Mouse (Mus musculus) stomach, postnatal 0 days (tissue): Measurements from ENCODE around the gene Tex14. TPM values are rescaled to one million over a fixed set of nuclear protein-coding genes. Genes with fewer than 3 reads are reported as not detected.
A peak's percentile ranks its signal among the peaks of the same experiment; 100 is the strongest.
"Not testable (repeated sequence)": the region's sequence is repeated elsewhere in the genome, so short reads cannot be mapped to it uniquely, and the experiment has no call there.

ENCODE experiments used
- ATAC-seq: fragments of 200-750 bp; cut with Nextera tagmentation; 2 replicates; pipeline ENCODE4 v1.8.0; 2017; ENCODE audit not compliant: low FRiP score, low TSS enrichment
- DNase-seq: peaks from one replicate; pipeline ENCODE4 v3.0.0-alpha.2; 2016; ENCODE audit warnings: low spot score
- H3K27ac ChIP-seq: fragments of 300-500 bp; sonication (generic); replicated peaks from 2 replicates; pipeline ENCODE4 v1.5.1; 2014; ENCODE audit warnings: mild to moderate bottlenecking, control low read depth
- H3K27me3 ChIP-seq: fragments of 300-500 bp; sonication (generic); 2 replicates; pipeline ENCODE4 v1.6.1; 2014; ENCODE audit warnings: low read length; ENCODE audit not compliant: control insufficient read depth, insufficient read depth
- H3K36me3 ChIP-seq: fragments of 300-500 bp; sonication (generic); 2 replicates; pipeline ENCODE4 v1.6.1; 2014; ENCODE audit warnings: low read length, mixed read lengths; ENCODE audit not compliant: control insufficient read depth, insufficient read depth
- H3K4me1 ChIP-seq: fragments of 300-500 bp; sonication (generic); replicated peaks from 2 replicates; pipeline ENCODE4 v1.6.1; 2014; ENCODE audit warnings: antibody characterized with exemption; ENCODE audit not compliant: control insufficient read depth, insufficient read depth
- H3K4me2 ChIP-seq: fragments of 300-500 bp; sonication (generic); replicated peaks from 2 replicates; pipeline ENCODE4 v1.6.1; 2014; ENCODE audit warnings: low read depth, mild to moderate bottlenecking, control low read depth, moderate library complexity
- H3K4me3 ChIP-seq: fragments of 300-500 bp; sonication (generic); 2 replicates; pipeline ENCODE4 v1.5.1; 2014; ENCODE audit warnings: low read depth, low read length, control low read depth
- H3K9ac ChIP-seq: fragments of 300-500 bp; sonication (generic); 2 replicates; pipeline ENCODE4 v1.6.1; 2014; ENCODE audit warnings: mild to moderate bottlenecking, low read length, control low read depth, mixed read lengths
- H3K9me3 ChIP-seq: fragments of 300-500 bp; sonication (generic); 2 replicates; pipeline ENCODE4 v1.6.1; 2016; ENCODE audit warnings: low read length; ENCODE audit not compliant: control insufficient read depth
- CTCF ChIP-seq: IDR thresholded peaks from 2 replicates; pipeline ENCODE4 v1.5.1; 2016; ENCODE audit warnings: antibody characterized with exemption, low read depth, mild to moderate bottlenecking, moderate library complexity
- EP300 ChIP-seq: optimal IDR thresholded peaks from 2 replicates; pipeline ENCODE3; 2016; ENCODE audit warnings: antibody characterized with exemption
- WGBS: fragments of 180-500 bp; shearing (Covaris S2); extraction: QIAGEN DNeasy Blood & Tissue Kit; methylation state at CpG from one replicate; pipeline ENCODE4 v1.1.7; 2014; 5-methylcytosine and 5-hydroxymethylcytosine counted together
- polyA plus RNA-seq: library from polyadenylated mRNA; unstranded; fragments of >200 nt; fragmentation: Nextera tagmentation; extraction: Ambion mirVana; gene quantifications from 2 replicates; pipeline ENCODE4 v1.2.1, GENCODE M21; 2015

The Tex14 gene
- polyA plus RNA-seq, 1 experiment from 2014 or later, result 0.98 TPM

DNA sequence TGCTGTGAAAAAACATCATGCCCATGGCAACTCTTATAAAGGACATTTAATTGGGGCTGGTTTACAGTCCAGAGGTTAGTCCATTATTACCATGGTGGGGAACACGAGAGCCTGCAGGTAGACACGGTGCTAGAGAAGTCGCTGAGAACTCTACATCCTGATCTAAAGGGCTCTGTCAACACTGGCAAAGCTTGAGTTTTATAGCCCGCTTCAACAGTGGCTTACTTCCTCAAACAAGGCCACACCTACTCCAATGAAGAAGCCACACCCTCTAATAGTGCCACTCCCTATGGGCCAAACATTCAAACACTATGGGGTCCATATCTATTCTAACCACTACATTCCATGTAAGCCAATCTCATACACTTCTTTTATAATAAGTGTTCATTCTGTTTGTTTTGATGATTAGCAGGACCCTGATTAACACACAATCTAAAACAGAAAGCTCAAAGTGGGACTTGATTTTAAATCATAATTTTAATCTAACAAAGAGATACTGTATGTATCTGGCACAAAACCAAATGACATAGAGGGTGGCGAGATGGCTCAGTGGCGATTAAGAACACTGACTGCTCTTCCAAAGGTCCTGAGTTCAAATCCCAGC is 61.2 kb downstream of the Tex14 start:
- Histone ChIP-seq H3K4me1 (peaks cover 4% of the 10 kb centered on the region), H3K9ac (no peak overlapping the region), H3K27me3 (no peaks in the 10 kb centered on the region), H3K36me3 (no peaks in the 10 kb centered on the region), H3K27ac (no peak overlapping the region), H3K9me3 (no peaks in the 10 kb centered on the region), H3K4me3 (no peak overlapping the region), H3K4me2 (no peak overlapping the region)
- DNase-seq (peak; percentile 35), ATAC-seq (no peak)
- 61% methylated on average over 6 of the region's 6 CpGs for WGBS
- no peak for TF ChIP-seq CTCF
- no peak for TF ChIP-seq EP300

DNA sequence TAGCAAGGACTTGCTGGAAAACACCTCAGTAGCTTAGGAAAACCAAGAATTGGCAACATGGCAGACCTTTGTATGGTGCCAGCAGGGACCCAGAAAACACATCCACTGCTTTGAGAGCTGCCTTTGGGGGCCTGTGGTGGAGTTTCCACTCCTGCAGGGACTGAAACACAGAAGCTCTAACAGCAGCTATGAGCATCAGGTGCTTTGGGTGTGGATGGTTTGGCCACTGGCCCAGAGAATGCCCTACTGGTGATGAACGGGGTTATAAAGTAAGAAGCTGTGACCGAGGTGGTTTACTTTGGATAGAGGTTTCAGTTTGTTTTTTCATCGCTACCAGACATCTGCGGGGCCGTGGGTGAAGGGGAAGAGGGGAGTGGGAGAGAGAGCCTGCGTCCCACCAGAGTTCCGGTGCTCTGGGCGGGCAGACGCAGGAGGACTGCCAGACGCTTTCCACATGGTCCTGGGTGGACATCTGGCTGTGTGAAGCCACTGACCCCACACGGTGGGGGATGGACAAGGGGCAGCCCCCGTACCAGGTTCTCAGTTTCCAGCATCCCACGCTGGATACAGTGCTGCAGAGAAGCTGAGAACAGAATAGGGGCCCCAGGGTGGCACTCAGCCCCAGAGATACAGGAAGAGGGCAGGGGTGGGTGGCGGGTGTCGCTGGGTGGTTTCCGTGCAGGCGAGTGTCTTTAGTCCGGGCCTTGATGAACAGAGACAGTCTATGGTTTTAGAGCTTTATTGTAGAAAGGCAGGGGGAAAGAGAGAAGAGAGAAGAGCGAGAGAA is 62.8 kb downstream of the Tex14 start:
- 31% methylated on average over 19 of the region's 19 CpGs for WGBS
- no peak overlapping the region for H3K9ac ChIP-seq

GRCm38 (mm10) chr11:87468278-87468655 is 63.4 kb downstream of the Tex14 start:
- ATAC-seq, result no peak
- TF ChIP-seq EP300 (no peak), CTCF (no peak)

More for the DNA sequence above, 62.8 kb downstream of the Tex14 start:
- Histone ChIP-seq H3K9me3 (no peaks in the 10 kb centered on the region), H3K4me1 (peaks cover 4% of the 10 kb centered on the region), H3K27ac (no peak overlapping the region), H3K36me3 (no peaks in the 10 kb centered on the region), H3K4me3 (no peak overlapping the region), H3K27me3 (no peaks in the 10 kb centered on the region), H3K4me2 (peak overlapping the region; percentile 31)
- DNase-seq (peak; percentile 45), ATAC-seq (no peak)
- TF ChIP-seq CTCF (no peak), EP300 (no peak)

DNA sequence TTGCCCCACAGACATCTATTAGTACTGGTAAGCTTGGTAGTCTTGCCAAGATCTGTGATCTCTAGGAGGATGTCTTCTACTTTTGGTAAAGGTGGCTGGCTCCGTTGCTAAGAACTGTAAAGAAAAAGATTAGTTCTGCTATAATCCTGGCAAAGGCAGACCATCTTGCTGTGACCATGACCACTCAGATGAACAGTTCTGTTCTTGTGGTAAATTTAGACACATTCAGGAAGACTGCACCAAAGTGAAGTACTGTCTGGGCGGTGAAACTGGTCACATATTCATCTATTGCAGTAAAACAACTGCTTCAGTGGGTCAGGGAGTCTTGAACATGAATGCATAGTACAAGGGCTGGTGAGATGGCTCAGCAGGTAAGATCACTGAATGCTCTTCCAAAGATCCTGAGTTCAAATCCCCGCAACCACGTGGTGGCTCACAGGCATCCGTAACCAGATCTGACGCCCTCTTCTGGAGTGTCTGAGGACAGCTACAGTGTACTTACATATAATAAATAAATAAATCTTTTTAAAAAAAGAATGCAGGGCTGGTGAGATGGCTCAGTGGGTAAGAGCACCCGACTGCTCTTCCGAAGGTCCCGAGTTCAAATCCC is 63.9 kb downstream of the Tex14 start:
- Histone ChIP-seq H3K36me3 (no peaks in the 10 kb centered on the region), H3K4me1 (peaks cover 4% of the 10 kb centered on the region), H3K4me3 (no peak overlapping the region), H3K9me3 (no peaks in the 10 kb centered on the region), H3K4me2 (no peak overlapping the region), H3K9ac (no peak overlapping the region), H3K27me3 (no peaks in the 10 kb centered on the region), H3K27ac (no peak overlapping the region)
- TF ChIP-seq CTCF (0 out of 2 replicates have a peak, but pooled peaks have one; percentile 6), EP300 (no peak)
- DNase-seq, result no peak
- no peak for ATAC-seq
- 72% methylated on average over 9 of the region's 9 CpGs for WGBS

More at GRCm38 (mm10) chr11:87468278-87468655, 63.4 kb downstream of the Tex14 start:
- Histone ChIP-seq H3K36me3 (no peaks in the 10 kb centered on the region), H3K4me2 (no peak overlapping the region), H3K9ac (no peak overlapping the region), H3K27me3 (no peaks in the 10 kb centered on the region), H3K27ac (no peak overlapping the region), H3K4me3 (no peak overlapping the region), H3K4me1 (peaks cover 4% of the 10 kb centered on the region), H3K9me3 (no peaks in the 10 kb centered on the region)
- DNase-seq, result no peak
- WGBS, result 23% methylated on average over 7 of the region's 7 CpGs

- H3K4me2 ChIP-seq, result peak overlapping the region; percentile 52
- H3K27me3 ChIP-seq, H3K9me3 ChIP-seq, H3K36me3 ChIP-seq, H3K4me1 ChIP-seq: not testable (repeated sequence)
- peak overlapping the region; percentile 32 for H3K4me3 ChIP-seq
- ATAC-seq, result peak; percentile 99
- peak overlapping the region; percentile 55 for H3K9ac ChIP-seq
- WGBS, result 1% methylated on average over 25 of the region's 63 CpGs
- H3K27ac ChIP-seq, result peak overlapping the region; percentile 58
- DNase-seq, result peak; percentile 78
Observed at GRCm38 (mm10) chr11:87470807-87471698, 66.2 kb downstream of the Tex14 start.

GRCm38 (mm10) chr11:87471699-87471997 is 66.8 kb downstream of the Tex14 start:
- not testable (repeated sequence) for H3K9me3 ChIP-seq, H3K4me3 ChIP-seq, H3K27ac ChIP-seq, H3K4me1 ChIP-seq, H3K9ac ChIP-seq, H3K27me3 ChIP-seq, H3K4me2 ChIP-seq, H3K36me3 ChIP-seq, DNase-seq
- ATAC-seq, result peak; percentile 2; the same call in 1 of the 2 replicates
- WGBS, result 0% methylated on average over 1 of the region's 3 CpGs

GRCm38 (mm10) chr11:87472058-87472457 is 67.2 kb downstream of the Tex14 start:
- H3K36me3 ChIP-seq, H3K4me2 ChIP-seq, H3K9ac ChIP-seq, ATAC-seq, H3K4me1 ChIP-seq, H3K27ac ChIP-seq, H3K4me3 ChIP-seq, DNase-seq, H3K9me3 ChIP-seq, H3K27me3 ChIP-seq: not testable (repeated sequence)
- 20% methylated on average over 4 of the region's 4 CpGs for WGBS

DNA sequence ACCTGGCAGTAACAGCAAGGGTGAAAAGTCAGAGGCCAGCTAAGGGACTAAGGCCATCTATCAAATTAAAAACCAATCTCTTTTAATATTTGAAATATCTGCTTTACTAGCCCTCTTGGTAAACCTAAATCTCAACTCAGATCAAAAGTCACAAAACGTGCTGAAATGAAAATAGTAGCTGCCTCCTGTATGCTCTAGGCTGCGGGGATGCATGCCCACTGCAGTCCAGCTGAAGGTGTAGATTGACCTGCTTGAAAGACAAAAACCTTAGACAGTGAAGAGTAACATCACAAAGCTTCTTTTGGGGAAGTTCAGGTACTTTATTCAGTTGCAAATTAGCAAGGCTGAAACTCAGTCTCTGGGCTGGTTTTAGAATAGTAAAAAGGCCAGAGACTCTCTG is 74.3 kb downstream of the Tex14 start:
- H3K27me3 ChIP-seq, H3K9ac ChIP-seq, H3K27ac ChIP-seq, H3K36me3 ChIP-seq, ATAC-seq, H3K4me1 ChIP-seq, H3K4me3 ChIP-seq, DNase-seq, H3K4me2 ChIP-seq, H3K9me3 ChIP-seq: not testable (repeated sequence)
- 77% methylated on average over 2 of the region's 2 CpGs for WGBS
